Mouse (Mus musculus) stomach, postnatal 0 days (tissue): Measurements from ENCODE around the gene Krt83.

Experiments
- CTCF ChIP-seq: IDR thresholded peaks from 2 replicates; pipeline ENCODE4 v1.5.1; 2016; ENCODE audit warnings: antibody characterized with exemption, low read depth, mild to moderate bottlenecking, moderate library complexity
- EP300 ChIP-seq: optimal IDR thresholded peaks from 2 replicates; pipeline ENCODE3; 2016; ENCODE audit warnings: antibody characterized with exemption

DNA sequence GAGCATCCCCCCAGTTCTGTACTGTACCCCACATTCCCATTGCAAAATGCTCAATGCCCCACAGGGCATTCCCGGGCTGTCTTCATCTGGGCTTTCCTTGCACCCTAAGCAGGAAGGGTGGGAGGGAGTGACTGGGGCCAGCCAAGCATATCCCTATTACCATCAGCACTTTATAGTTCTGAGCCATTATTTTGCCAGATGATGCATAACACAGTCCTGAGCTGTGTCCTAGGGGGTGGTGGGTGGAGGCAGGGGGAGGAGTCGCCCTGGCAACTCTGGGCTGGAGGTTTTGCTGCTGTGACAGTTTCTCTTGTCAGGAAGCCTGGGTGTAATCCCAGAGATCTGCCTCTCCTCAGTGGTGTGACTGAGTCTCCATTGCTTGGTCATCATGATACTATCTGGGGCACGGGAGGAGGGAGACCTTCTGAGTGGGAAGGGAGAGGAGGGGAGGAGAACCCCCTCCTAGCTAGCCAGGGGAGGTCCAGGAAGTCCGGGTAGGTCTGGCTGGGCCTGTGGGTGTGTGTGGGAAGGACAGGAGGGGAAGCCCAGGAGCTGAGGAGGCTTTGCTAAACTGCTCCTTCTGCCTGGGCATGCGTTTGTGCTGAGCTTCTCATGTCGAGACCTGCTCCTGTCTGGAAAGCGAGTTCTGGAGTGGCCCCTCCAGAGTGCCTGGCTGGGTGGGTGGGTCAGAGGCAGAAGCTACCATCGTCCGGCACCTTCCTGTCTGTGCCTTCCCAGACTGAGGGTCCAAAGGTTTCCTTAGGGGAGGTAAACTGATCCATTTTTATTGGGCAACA is 44.9 kb upstream of the Krt83 start:
- TF ChIP-seq CTCF (no peak), EP300 (no peak)
